Mouse (Mus musculus): Measurements from ENCODE around the gene Mthfd2l. TPM values are rescaled to one million over a fixed set of nuclear protein-coding genes. Genes with fewer than 3 reads are reported as not detected.
A peak's percentile ranks its signal among the peaks of the same experiment; 100 is the strongest.

The Mthfd2l gene
- polyA plus RNA-seq (2012; rRNA removed) = 21.9 and 40.0 TPM in 2 replicates

DNA sequence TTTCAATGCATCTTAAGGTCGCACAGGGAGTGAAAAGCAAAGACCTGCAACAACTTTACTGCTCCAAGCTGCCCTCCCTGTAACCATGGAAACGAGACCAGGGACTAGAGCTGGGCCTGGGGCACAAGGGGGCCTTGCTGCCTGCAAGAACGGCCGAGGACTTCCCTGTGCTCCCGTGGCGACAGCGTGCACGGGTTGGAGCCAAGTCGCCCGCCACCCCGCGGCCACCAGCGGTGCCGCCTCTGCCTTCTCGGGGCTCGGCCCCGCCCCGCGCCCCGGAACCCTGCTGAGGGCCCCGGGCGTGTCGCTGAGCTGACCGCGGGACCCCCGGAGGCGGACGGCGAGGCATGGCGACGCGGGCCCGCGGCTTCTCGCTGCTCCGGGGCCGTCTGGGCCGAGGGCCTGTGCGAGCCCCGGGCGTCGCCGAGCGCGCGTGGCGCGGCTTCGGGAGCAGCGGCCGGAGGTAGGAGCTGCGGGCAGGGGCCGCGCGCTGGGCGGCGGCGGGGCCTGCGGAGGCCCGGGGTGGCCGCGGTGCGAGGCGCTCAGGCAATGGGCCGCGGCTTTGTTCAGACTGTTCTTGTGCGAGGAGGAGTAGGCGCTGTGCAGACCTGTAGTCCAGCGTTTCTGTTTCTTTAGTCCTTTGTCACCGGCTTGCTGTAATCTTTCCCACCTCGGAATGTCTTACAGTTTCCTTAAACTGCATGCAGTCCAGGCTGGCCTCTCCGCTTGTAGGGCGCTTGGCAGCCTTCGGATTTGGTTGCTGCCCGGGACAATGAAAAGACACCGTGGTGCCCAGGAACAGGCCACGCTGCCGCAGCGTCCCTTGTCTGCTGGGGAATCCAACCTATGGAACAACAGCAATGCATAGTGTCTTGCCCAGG, at the start of gene Mthfd2l:
TSS of gene Mthfd2l (plus strand) at position 147 of the 881 bp plus-strand sequence.
- WGBS = under 1% methylated on average over 79 of the region's 79 CpGs
- DNase-seq = peak; percentile 84
- TF ChIP-seq CTCF (IDR thresholded peaks at IDR 0.05; ENCODE audit: insufficient read depth, low read length) (peak; percentile 39; the same call in 1 of the 2 replicates), POLR2A (IDR thresholded peaks at IDR 0.05; ENCODE audit: borderline replicate concordance, extremely low read depth, low read depth, low read length) (peak; percentile 25; the same call in 1 of the 2 replicates)
- Histone ChIP-seq H3K4me1 (ENCODE audit: control insufficient read depth, insufficient read depth, low read length) (peaks cover 10% of the 10 kb centered on the region), H3K4me3 (replicated peaks; ENCODE audit: extremely low read depth, low read depth, low read length) (peak within 1 kb of the TSS; percentile 95)

DNA sequence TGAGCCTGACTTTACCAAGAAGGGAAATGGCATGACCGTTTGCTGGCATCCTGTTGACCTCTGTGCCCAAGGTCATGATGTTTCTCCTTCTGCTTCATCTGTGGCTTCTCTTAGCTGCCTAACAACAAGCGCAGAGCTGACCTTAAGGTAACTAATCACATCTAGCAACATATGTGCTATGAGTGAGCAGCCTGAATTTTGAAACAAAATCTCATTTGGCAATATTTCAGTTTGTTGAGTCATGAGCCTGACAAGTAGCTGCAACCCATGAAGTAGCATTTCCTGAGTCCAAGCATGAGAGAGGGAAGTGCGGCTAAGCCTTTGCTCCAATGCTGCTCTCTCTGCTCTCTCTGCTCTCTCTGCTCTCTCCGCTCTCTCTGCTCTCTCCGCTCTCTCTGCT, 49.2 kb upstream of the Mthfd2l start:
- Histone ChIP-seq H3K4me3 (replicated peaks; ENCODE audit: extremely low read depth, low read depth, low read length) (no peak overlapping the region), H3K4me1 (ENCODE audit: control insufficient read depth, insufficient read depth, low read length) (no peaks in the 10 kb centered on the region)
- no peak for DNase-seq
- TF ChIP-seq POLR2A (IDR thresholded peaks at IDR 0.05; ENCODE audit: borderline replicate concordance, extremely low read depth, low read depth, low read length) (no peak), CTCF (IDR thresholded peaks at IDR 0.05; ENCODE audit: insufficient read depth, low read length) (no peak)
- WGBS = 66% methylated on average over 5 of the region's 5 CpGs

DNA sequence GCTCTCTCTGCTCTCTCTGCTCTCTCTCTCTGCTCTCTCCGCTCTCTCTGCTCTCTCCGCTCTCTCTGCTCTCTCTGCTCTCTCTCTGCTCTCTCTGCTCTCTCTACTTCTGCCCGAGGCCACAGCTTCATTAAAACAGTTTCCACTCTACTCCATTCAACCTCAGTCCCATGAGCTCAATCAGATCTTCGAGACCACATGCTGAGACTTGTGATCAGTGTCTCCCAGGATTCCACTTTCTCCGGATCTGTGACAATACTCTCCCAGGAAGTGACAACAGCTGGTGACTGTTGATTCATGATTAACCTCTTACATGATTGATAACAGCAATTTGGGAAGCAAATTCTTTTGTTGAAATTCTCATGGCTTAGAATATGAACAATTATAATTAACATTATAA, 48.8 kb upstream of the Mthfd2l start:
- TF ChIP-seq POLR2A (IDR thresholded peaks at IDR 0.05; ENCODE audit: borderline replicate concordance, extremely low read depth, low read depth, low read length) = no peak
- TF ChIP-seq CTCF (IDR thresholded peaks at IDR 0.05; ENCODE audit: insufficient read depth, low read length) = no peak
- H3K4me1 ChIP-seq (ENCODE audit: control insufficient read depth, insufficient read depth, low read length) = no peaks in the 10 kb centered on the region
- DNase-seq = no peak
- 78% methylated on average over 5 of the region's 5 CpGs for WGBS
- no peak overlapping the region for H3K4me3 ChIP-seq (replicated peaks; ENCODE audit: extremely low read depth, low read depth, low read length)

DNA sequence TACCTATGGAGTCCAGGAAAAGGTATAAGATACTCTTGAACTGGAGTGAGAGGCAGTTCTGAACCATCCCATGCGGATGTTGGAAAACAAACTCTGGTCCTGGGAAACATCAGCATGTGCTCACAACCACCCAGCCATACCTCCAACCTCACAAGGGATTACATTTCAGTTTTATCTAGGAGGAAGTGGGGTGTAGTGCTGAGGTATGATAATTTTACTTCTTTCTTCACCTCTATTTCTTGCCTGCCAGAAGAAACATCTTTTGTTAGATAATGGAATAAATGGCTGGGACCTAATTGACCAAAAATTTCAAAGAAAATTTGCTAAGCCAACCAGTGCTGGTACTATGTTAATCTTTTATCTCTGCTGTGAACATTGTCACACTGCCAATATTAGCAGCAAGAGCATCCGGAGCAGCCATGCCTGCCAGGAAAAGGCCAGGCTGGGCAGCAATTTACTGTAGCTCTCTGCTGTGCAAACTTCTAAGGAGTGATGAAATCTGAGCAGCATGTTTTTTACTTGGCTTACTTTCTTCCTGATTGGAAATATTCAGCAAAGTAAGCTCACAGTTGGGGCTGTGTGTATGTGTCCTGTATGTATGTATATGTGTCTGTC, 46.2 kb upstream of the Mthfd2l start:
- 38% methylated on average over 2 of the region's 2 CpGs for WGBS
- Histone ChIP-seq H3K4me1 (ENCODE audit: control insufficient read depth, insufficient read depth, low read length) (no peaks in the 10 kb centered on the region), H3K4me3 (replicated peaks; ENCODE audit: extremely low read depth, low read depth, low read length) (no peak overlapping the region)
- TF ChIP-seq POLR2A (IDR thresholded peaks at IDR 0.05; ENCODE audit: borderline replicate concordance, extremely low read depth, low read depth, low read length) (no peak), CTCF (IDR thresholded peaks at IDR 0.05; ENCODE audit: insufficient read depth, low read length) (no peak)
- no peak for DNase-seq

DNA sequence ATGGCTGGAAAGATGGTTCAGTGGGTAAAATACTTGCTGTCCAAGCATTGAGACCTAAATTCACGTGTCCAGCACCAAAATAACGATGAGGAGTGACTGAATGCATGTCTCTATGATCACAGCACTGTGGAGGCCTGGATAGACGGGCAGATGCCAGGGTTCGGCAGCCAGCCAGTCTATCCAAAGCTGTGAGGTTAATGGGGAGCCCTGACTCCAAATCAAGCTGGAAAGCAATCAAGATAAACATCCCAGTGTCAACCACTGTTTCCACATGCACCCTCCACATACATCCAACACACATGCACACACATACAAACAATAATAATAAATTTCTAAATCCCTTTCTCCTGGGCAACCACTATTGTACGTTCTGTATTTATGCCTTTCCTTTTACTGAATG, 42.3 kb upstream of the Mthfd2l start:
- H3K4me3 ChIP-seq (replicated peaks; ENCODE audit: extremely low read depth, low read depth, low read length) = no peak overlapping the region
- no peaks in the 10 kb centered on the region for H3K4me1 ChIP-seq (ENCODE audit: control insufficient read depth, insufficient read depth, low read length)
- DNase-seq = no peak
- 70% methylated on average over 5 of the region's 5 CpGs for WGBS
- TF ChIP-seq POLR2A (IDR thresholded peaks at IDR 0.05; ENCODE audit: borderline replicate concordance, extremely low read depth, low read depth, low read length) (no peak), CTCF (IDR thresholded peaks at IDR 0.05; ENCODE audit: insufficient read depth, low read length) (no peak)

DNA sequence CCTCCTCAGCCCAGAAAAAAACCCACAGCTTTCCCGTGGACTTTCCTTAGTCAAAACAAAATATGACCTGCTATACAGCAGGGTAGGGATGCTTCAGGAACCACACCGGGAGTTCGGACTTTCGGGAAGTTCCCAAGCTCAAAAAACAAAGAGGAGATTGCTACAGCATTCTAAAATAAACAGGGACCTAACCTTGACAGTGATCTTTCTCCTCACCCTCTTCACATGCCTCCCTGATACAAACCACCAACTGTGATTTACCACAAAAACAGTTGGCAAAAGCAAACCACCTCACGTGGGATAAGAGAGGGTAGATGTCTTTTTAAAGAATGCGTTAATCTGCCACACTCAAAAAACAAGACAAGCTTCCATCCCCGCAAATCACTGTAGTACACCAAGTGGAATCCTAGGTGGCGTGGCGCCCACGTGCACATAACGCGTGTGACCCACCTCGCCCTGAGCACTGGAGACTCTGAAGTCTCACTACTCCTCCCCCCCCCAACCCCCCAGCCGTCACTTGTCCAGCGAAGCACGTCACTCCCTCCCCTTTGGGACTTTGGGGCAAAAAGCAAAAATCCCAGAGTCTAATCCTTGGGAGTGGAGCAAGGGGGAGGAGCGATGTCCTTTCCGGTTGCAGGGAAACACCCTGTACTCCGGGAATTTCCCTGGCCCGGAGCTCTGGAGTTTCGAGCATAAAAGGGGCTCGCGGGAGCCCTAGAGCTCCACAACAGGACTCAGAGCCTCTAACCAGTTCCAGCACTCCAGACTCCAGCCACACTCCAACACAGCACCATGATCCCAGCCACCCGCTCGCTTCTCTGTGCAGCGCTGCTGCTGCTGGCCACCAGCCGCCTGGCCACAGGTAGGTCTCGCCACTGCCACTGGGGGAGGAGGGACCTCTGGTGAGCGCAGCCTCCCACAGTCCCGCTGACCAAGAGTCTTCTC, 40.1 kb upstream of the Mthfd2l start, which contains the start of gene Cxcl1:
TSS of gene Cxcl1 (plus strand) at position 723 of the 945 bp plus-strand sequence.
- 8% methylated on average over 30 of the region's 30 CpGs for WGBS
- Histone ChIP-seq H3K4me3 (replicated peaks; ENCODE audit: extremely low read depth, low read depth, low read length) (peak within 1 kb of the TSS; percentile 67), H3K4me1 (ENCODE audit: control insufficient read depth, insufficient read depth, low read length) (no peaks in the 10 kb centered on the region)
- peak; percentile 31; the same call in 1 of the 2 replicates for TF ChIP-seq CTCF (IDR thresholded peaks at IDR 0.05; ENCODE audit: insufficient read depth, low read length)
- TF ChIP-seq POLR2A (IDR thresholded peaks at IDR 0.05; ENCODE audit: borderline replicate concordance, extremely low read depth, low read depth, low read length) = 0 out of 2 replicates have a peak, but pooled peaks have one; percentile 34
- peak; percentile 37 for DNase-seq

DNA sequence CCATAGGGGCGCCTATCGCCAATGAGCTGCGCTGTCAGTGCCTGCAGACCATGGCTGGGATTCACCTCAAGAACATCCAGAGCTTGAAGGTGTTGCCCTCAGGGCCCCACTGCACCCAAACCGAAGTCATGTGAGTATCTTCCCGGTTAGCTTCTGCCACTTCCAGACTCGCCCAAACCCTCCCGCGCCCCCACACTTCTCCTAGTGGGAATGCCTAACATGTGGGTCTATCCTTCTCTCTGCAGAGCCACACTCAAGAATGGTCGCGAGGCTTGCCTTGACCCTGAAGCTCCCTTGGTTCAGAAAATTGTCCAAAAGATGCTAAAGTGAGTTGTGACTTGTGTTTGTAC, 39.5 kb upstream of the Mthfd2l start:
- H3K4me1 ChIP-seq (ENCODE audit: control insufficient read depth, insufficient read depth, low read length) = no peaks in the 10 kb centered on the region
- WGBS = 28% methylated on average over 10 of the region's 10 CpGs
- no peak for DNase-seq
- H3K4me3 ChIP-seq (replicated peaks; ENCODE audit: extremely low read depth, low read depth, low read length) = peak overlapping the region; percentile 67
- TF ChIP-seq POLR2A (IDR thresholded peaks at IDR 0.05; ENCODE audit: borderline replicate concordance, extremely low read depth, low read depth, low read length) (no peak), CTCF (IDR thresholded peaks at IDR 0.05; ENCODE audit: insufficient read depth, low read length) (no peak)

DNA sequence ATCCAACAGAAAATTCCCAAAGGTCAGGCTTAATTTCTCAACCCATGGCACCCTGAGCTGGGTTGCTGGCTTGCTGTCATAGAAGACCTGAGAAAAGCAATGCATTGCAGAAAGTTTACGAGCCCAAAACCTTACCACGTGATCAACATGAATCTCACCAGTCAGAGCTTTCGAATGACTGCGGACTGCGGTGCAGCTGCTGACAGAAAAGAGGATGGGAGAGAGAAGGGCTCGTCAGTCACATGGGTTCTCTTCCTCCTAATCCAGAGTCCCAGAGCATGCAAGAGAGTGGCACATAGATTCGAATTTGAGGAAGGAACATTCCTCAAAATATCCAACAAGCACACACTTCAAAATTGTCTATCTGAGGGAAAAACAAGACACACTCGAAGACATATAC, 36.7 kb upstream of the Mthfd2l start:
- no peak for DNase-seq
- Histone ChIP-seq H3K4me1 (ENCODE audit: control insufficient read depth, insufficient read depth, low read length) (no peaks in the 10 kb centered on the region), H3K4me3 (replicated peaks; ENCODE audit: extremely low read depth, low read depth, low read length) (no peak overlapping the region)
- 76% methylated on average over 8 of the region's 8 CpGs for WGBS
- TF ChIP-seq POLR2A (IDR thresholded peaks at IDR 0.05; ENCODE audit: borderline replicate concordance, extremely low read depth, low read depth, low read length) (no peak), CTCF (IDR thresholded peaks at IDR 0.05; ENCODE audit: insufficient read depth, low read length) (no peak)

DNA sequence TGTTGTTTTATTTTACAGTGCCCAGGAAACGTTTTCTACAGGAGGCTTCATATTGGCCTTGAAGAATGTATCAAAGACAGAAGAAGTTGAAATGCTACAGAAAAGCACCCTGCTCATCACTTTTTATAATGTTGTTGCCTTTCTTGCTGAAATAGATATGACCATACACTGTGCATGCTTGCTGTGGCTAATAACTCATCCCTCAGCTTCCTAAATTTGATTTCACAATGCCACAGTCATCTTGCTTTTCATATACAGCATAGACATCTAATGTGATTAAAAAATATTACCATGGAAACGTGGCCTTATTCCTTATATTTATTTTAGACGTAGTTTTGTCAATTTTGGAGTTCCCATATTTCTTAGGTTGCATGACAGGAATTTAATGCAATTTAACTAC, 33.5 kb upstream of the Mthfd2l start:
- no peak overlapping the region for H3K4me3 ChIP-seq (replicated peaks; ENCODE audit: extremely low read depth, low read depth, low read length)
- no peak for DNase-seq
- no peak for TF ChIP-seq CTCF (IDR thresholded peaks at IDR 0.05; ENCODE audit: insufficient read depth, low read length)
- no peak for TF ChIP-seq POLR2A (IDR thresholded peaks at IDR 0.05; ENCODE audit: borderline replicate concordance, extremely low read depth, low read depth, low read length)
- WGBS = 70% methylated on average over 3 of the region's 3 CpGs
- no peaks in the 10 kb centered on the region; the same call in 1 of the 2 replicates for H3K4me1 ChIP-seq (ENCODE audit: control insufficient read depth, insufficient read depth, low read length)
